Mouse (Mus musculus): ENCODE results near the gene Rasgrf1.

Rasgrf1 gene

DNA sequence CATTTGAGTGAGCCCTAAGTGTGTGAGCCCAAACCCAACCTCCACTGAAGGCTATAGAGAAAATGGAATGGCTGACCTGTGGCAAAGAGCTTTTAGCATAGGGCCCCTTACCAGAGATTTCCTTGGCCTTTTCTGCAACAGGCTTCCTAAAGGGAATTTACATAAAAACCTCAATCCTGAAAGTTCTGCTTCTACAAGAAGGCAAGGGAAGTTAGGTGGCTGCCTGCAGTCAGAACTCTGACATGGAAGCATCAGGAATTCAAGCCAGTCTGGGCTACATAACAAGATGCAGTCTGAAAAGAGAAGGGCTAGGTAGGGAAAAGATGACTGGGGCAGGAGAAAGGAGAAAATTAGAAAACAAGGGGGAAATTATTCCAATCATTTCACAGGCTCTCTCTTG lies 1.8 kb upstream of the Rasgrf1 start:
- no peak for DNase-seq (ENCODE audit: low spot score)

DNA sequence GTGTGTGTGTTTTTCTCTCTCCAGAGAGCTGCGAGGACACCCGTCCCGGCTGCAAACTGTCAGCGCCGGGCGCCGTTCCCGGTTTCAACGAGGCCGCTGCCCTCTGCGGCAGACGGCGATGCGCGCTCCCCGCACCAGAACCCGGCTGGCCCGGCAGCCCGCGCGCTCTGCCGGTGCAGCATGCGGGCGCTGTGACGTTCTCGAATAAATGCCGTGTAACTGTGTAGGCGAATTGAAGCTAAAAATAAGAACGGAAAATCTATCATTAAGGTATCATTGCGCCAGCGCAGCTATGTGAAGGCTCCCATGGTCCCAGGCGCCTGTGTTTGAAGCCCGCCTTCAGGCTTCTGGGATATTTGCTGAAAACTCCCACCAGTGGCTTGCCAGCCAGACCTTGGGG lies 1.1 kb upstream of the Rasgrf1 start:
- DNase-seq (ENCODE audit: low spot score): no peak

DNA sequence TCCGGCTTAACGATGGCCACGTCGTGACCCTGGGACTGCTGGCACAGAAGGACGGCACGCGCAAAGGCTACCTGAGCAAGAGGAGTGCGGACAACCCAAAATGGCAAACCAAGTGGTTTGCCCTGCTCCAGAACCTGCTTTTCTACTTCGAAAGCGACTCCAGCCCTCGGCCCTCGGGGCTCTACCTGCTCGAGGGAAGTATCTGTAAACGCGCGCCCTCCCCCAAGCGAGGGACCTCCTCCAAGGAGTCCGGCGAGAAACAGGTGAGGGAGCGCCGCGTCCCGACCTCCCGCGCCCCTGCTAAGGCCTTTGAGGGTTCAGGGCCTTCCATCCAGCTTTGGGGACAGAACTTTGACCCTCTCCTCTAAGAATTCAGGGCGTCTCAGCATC lies 298 bp downstream of the Rasgrf1 start:
- no peak for DNase-seq (ENCODE audit: low spot score)

DNA sequence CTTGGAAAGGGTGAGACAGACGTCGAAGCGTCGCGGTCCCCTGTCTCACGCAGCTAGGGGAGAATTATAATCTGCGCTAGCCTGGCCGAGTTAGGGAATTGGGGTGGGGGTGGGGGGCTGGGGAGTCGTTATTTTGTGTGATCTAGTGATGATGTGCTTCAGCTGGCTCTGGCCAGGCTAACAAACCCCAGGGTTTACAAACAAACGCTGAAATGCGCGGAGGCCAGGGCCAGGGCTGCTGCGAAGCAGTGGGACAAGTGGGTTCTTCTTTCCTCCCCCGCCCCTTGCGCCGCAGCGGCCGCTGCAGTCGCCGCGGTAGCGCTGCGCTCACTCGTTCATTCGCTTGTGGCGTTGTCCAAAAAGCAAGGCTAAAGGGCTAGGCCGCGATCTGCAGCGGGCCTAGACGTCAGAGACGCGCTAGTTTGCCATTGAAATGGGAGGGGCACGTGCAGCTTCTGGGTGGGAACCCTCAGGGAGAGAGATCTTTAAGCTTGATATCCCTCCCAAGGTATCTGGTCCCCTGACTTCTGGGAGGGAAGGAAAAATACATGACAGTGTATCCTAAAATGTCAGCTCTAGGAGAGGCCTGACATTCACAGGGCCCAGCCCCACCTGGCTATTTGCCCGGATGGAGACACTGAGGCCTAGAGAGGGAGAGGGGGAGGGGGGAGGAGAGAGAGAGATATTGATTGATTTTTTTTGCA lies 1.2 kb downstream of the Rasgrf1 start:
- DNase-seq (ENCODE audit: low spot score): no peak

DNA sequence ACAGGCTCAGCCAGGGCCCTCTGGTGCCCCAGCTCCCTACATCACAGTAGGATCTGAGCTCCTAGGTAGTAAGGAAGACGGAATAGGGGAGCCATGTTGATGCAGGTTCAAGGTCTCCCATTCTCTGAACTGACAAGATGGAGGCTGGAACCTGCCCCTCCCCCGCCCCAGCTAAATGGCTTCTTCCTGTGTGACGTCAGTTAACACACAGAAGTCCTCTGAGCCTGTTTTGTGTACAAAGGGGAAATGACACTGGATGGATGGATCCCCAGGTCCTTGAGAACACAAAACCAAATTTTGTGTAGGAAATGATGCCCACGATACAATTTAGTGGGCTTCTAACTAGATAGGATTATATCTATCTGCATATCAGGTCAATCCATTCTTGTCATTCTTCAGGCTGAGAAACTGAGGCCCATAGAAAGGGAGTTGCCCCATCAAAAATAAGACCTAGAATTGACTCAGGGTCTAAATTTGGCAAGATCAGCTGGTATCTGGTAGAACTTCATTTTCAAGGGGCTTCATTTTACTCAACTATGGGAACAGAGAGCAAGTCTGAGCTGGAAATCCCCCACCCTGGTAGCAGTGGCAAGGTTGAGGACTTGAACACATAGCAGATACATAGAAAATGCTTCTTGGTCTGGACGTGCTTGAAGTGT lies 2.3 kb downstream of the Rasgrf1 start:
- no peak for DNase-seq (ENCODE audit: low spot score)

DNA sequence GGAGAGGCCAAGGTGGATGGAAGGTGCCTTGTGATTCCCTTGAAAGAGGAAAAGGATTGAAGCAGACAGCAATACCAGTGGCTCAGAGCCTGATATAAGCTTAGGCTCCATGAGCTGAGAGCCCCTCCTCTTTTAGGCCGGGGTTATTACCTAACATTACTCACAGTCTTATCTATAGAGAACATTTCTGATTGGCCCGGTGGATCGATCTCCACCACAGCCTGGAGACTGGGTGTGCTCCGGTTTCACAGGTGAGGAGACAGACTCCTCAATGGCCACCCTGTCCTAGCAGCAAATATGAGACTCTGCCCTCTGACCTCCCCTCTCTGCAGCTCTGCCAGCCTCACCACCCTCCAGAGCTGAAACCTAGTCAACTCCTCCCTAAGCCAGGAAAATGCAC lies 3.4 kb downstream of the Rasgrf1 start:
- DNase-seq (ENCODE audit: low spot score): no peak

DNA sequence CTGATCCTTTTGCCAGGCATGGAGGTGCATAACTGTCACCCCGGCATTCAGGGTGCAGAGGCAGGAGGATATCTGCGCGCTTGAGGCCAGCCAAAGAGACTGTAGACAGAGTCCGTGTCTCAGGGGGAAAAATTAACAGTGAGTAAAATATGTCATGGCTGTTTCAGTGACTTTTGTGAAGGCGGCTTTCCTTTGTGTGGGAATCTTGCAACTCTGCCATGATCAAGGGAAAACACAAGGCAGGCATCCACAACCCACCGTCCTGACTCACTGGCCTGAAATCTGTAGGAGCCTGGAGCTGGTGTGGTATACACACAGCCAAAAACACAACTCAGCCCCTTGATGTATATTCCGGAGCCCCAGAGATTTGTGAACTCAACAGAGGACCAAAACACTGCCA lies 6.8 kb downstream of the Rasgrf1 start:
- no peak for DNase-seq (ENCODE audit: low spot score)

DNA sequence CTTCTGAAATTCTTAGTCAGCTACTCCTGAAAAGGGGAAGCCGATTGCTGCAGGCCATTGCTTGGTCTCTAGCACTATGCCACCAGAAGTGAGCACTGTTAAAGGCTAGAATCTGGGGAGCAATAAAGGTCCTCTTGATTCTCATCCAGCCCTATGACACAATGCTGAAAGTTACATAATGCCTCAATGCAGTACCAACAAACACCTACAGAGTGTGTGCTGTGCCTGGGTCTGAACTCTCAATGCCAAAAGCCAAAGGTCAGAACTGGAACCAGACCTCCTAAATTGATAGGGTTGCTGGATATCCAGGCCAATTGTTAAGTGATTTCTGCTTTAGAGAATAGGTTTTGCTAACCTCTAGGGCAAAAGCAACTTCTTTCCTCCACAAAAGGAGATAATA lies 7.7 kb downstream of the Rasgrf1 start:
- DNase-seq (ENCODE audit: low spot score): no peak

DNA sequence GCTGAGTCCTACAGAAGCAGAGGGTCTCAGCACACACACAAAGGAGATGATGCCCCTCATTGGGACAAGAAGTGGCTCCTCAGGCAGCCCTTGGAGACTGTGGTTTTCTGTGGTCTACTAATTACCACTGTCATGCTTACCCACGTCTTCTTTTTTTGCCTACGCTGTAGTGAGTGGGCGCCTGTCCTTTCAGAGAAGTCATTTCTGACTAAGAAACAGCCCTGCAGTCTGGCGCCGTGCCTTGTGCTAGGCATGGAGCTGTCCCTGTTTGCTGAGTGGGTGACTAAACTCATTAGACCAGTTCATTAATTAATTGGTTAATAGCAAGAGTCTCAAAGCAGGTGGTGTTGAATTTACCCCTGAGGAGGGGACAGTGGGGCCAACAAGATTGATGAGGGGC lies 9.1 kb downstream of the Rasgrf1 start:
- no peak for DNase-seq (ENCODE audit: low spot score)

DNA sequence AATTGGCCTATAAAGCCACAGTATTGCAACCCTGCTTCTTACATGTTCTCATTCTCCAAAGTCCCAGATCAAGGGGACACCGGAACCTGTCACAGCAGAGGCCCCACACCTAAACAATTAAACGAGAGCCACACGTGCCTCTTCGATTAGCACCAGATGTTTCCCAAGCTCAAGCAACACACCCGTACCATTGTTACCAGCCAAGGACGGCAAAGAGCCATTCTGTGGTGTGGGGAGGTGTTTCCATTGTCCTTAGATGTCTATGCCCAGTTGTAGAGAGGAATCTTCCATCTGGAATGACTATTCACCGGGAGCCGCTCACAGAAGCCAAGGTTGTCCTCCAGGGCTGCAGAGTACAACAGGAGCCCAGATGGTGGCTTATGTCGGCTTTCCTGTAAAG lies 11.4 kb downstream of the Rasgrf1 start:
- DNase-seq (ENCODE audit: low spot score): no peak

DNA sequence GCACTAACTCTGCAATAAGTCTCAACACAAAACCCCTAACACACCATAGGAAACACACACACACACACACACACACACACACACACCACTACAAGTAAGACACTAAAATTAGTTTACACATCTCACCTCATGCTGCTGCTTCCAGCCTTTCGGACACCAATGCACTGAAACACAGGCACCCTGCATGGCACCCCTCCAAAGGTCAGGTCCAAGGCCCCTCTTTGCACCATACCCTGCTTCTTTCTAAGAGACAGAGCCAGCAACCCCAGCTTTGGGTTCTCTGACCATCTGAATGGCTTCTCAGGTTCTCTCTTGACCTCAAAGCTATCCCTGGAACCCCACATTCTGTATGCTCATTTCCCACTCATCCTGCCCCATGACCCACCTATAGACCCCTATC lies 13.0 kb downstream of the Rasgrf1 start:
- no peak for DNase-seq (ENCODE audit: low spot score)

DNA sequence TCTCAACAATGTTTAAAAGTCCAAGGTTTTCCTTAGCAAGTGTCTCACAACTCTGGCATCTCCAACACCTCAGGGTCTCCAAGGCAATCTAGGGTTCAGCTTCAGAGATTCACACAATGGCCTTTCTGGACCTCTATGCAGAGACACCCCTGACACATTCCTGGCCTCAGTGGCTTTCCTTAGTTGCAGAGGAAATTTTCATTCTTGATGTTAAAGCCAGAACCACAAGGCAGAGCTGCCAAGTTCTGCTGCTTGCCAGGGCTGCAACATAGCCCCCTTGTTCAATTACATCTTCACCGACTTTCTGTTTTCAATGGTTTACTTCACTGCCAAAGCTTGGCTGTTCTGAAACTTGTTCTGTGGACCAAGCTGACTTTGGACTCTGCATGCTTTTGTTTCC lies 15.1 kb downstream of the Rasgrf1 start:
- no peak for DNase-seq (ENCODE audit: low spot score)

DNA sequence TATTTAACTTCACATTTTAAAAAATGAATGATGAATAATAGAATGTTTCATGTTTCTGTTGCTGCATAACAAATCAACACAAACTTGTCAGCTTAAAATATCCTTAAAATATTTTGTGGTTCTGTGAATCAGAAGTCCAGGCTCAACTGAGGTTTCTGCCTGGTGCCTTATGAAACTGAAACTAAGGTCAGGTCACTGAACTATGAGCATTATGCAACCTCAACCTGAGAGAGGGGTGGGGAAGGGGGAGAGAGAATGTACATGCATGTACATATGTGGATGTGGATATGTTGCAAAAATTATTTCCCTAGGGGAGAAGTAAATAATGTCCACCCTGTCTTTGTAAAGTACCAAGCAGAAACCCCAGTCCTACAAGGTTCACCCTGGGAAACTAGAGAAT lies 18.8 kb downstream of the Rasgrf1 start:
- no peak for DNase-seq (ENCODE audit: low spot score)

DNA sequence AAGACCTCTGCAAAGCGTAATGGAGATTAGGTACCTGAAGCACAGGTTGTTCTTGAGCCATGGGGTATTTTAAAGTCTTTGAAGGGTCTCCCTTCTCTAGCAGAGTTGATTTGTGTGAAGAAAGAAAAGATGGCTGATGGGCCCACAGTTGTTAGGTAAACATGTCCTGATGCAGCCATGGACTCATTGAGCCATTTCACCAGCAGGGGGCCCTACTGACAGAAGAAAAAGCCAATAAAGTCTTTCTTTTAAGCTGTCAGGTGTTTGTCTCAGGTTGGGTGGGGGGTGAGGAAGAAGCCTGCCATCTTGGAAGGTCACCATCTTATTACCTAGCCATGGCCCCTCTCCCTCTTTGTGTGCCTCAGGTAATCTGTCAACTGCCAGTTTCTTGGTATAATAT lies 30.7 kb downstream of the Rasgrf1 start:
- DNase-seq (ENCODE audit: low spot score): no peak

DNA sequence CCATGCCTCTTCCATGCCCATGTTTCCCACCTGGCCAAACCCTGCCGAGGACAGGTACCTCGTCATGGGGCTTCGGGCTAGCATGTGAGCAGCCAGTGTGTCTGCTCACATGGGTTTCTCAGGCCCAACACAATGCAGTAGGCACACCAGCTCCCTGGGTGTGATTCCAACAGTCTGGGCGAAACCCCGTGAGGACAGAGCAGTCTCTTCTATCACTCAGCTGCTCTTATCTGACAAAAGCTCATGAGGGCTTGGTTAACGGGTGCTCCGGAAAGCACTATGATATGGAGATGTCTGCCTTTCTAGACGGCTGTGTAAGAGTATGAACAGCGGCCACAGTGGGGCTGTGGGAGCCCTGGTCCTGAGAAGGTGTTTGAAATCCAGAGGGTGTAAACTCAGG lies 37.1 kb downstream of the Rasgrf1 start:
- no peak for DNase-seq (ENCODE audit: low spot score)

DNA sequence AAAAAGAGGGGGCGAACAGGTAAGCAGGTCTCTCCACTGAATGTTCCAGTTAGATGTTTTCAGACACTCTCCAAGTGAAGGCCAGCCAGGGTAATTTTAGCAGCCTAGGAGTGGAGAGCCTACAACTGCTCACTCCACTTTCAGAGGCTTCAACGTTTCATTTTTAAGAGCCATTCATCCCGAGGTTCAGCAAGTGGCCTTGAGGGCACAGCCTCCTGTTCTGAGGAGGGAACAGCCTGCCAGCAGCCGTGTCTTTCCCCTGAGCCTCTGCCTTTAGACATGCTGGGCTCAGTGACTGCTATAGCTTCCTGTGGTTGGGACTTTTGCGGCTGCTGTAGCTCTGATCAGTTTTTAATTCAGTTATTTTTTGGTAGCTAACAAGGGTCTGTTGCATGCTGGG lies 38.9 kb downstream of the Rasgrf1 start:
- DNase-seq (ENCODE audit: low spot score): no peak

DNA sequence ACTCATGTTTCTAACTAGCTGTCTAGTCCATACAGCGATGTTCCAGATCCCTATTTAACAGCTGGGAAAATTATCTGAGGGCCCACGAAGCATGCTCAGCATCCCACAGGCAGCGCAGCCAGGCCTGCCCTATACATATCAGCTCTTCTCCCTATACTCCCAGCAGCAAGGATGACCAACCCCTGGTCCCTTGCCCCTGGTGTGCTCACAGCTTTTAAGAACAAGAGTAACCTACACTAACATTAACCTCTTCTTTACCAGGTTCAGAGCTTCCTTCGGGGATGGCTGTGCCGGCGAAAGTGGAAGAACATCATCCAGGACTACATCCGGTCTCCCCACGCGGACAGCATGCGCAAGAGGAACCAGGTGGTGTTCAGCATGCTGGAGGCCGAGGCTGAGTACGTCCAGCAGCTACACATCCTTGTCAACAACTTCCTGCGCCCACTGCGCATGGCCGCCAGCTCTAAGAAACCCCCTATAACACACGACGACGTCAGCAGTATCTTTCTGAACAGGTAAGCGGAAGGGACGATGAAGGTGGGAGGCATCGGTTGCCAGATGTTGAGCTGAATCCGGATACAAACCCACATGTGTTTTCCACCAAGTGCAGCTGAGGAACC lies 44.0 kb downstream of the Rasgrf1 start:
- no peak for DNase-seq (ENCODE audit: low spot score)

DNA sequence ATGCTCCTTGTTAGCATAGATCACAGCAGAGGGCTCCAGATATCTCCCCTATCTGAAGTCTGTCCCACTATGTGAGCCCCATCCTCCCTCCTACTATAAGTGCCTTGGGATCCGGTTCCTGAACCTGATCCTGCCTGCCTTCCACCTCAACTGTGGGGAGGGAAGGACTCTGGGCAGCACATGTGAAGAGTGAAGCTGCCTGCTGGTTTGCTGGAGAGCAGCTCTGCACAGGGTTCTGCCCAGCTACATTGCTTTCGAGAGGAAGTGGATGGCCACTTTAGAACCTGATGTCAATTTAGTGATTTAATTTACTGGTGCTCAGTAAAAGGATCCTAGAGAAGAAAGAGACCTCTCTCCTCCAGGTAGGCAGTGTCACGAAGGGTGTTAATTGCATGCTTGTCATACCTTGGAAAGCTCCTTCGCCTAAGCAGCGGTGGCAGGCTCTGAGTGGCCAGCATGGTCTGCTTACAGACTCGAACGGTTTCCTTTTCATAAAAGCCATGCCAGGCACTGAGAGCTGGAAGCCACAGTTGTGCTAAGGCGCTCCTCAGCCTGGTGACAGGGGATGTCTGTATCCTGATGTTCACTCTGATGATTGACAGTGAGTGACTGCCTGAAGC lies 45.3 kb downstream of the Rasgrf1 start:
- no peak for DNase-seq (ENCODE audit: low spot score)

DNA sequence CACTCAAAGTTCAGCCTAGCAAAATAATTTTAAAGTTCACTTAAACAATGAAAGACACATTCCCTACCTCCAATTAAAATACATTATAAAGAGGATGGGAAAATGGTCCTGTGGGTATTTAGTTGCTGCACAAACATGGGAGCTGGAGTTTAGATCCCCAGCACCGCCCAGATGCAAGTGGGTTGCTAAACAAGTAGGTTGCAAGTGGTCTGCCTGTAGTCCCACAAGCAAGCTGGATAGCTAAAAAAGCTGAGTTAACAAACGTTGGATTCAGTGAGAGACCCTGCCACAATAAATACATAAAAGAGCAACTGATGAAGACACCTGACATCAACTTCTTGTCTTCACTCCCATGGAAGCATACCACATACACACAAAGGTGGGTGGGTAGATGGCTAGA lies 49.3 kb downstream of the Rasgrf1 start:
- no peak for DNase-seq (ENCODE audit: low spot score)

DNA sequence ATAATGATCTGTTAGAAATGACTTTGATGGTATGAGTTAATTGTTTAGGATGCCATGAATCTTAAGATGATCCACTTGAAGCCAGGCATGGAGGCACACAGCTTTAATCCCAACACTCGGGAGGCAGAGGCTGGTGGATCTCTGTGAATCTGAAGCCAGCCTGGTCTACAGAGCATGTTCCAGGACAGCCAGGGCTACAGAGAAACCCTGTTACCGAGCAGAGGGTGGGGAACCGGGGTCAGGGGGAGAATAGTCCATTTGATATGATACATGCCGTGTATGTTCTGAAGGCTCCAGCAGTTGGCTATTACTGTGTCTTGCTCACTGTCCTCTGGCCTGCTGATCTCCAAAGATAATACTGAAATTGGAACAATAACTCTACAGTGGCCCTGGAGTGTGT lies 54.4 kb downstream of the Rasgrf1 start:
- no peak for DNase-seq (ENCODE audit: low spot score)

DNA sequence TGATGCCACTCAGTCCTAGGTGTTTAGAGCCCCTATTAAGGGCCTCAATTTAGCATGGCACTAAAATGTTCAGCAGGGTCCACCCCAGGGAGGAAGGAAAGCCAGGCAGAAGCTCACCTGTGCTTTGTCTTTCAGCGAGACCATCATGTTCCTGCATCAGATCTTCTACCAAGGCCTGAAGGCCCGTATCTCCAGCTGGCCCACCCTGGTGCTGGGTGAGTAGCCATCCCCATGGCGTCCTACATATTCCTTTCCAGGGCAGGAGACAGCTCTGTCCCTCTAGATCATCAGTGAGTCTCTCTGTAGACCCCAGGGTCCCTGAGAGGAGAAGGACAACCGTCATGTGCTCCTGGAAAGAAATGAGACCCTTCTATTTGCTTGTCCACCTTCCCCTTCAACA lies 58.0 kb downstream of the Rasgrf1 start:
- no peak for DNase-seq (ENCODE audit: low spot score)

DNA sequence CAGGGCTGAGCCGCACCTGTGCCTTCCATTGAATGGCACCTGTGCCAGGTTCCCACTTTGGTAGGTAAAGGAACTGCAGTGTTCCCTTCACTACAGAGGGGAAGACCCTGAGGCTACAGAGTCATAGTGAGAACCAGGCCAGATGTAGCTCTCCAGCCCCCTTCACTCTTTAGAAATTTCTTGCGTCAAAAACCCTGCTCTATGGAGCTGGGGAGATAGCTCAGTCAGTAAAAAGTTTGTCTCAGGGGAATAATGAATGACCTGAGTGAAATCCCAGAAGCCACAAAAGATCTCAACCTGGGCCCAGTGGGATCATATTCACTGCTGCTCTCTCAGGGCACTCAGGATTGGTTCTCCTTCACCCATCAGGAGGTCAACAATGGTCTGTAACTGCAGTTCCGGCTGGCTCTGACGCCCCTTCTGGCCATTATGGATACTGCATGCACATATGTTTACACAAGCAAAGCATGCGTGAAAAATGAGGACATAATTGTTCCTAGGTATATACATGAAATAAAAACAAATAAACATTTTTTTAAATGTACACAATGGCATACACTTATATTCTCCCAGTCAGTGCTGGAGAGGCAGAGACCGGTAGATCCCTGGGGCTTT lies 59.2 kb downstream of the Rasgrf1 start:
- DNase-seq (ENCODE audit: low spot score): no peak

DNA sequence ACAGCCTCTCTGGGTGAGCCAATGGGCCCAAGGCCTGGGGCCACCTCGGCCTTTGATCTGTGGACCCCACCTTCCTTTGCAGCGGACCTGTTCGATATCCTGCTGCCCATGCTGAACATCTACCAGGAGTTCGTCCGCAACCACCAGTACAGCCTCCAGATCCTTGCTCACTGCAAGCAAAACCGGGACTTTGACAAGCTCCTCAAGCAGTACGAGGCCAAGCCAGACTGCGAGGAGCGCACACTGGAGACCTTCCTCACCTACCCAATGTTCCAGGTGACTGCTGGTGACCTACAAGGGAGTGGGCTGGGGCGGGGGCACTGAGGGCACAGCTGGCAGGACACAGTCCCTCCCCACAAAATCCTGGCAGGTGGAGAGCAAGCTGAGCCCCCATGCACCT lies 60.6 kb downstream of the Rasgrf1 start:
- no peak for DNase-seq (ENCODE audit: low spot score)
